Mouse (Mus musculus): ENCODE measurements around the gene Tspyl2. TPM values are rescaled to one million over a fixed set of nuclear protein-coding genes. Genes with fewer than 3 reads are reported as not detected.

The Tspyl2 gene
- polyA plus RNA-seq, 1 experiment from 2014 or later, result 13.6 TPM

Other genes with a start within 250 kb of the Tspyl2 start
- 45.0 and 45.9 TPM in 2 replicates for gene Iqsec2, start 198.2 kb downstream of the Tspyl2 start, polyA plus RNA-seq (2014; fragmentation: Nextera tagmentation; extraction: Ambion mirVana)
- 19.9 and 31.7 TPM in 2 replicates for gene Kdm5c, start 109.4 kb downstream of the Tspyl2 start, polyA plus RNA-seq (2014; fragmentation: Nextera tagmentation; extraction: Ambion mirVana)
- 10.5 and 10.6 TPM in 2 replicates for gene Kantr, start 14.9 kb downstream of the Tspyl2 start, polyA plus RNA-seq (2014; fragmentation: Nextera tagmentation; extraction: Ambion mirVana)
- gene Gpr173, start 26.3 kb upstream of the Tspyl2 start, polyA plus RNA-seq (2014; fragmentation: Nextera tagmentation; extraction: Ambion mirVana), result 2.0 and 2.7 TPM in 2 replicates
- not detected in 2 replicates for gene Cldn34a, start 220.9 kb upstream of the Tspyl2 start, polyA plus RNA-seq (2014; fragmentation: Nextera tagmentation; extraction: Ambion mirVana)

Measured in heart, embryonic 14.5 days (tissue).